Mouse (Mus musculus) midbrain, embryonic 15.5 days (tissue): ENCODE measurements around the gene Pafah2. TPM values are rescaled to one million over a fixed set of nuclear protein-coding genes. Genes with fewer than 3 reads are reported as not detected.
A peak's percentile ranks its signal among the peaks of the same experiment; 100 is the strongest.

ENCODE experiments used
- ATAC-seq: fragments of 200-750 bp; cut with Nextera tagmentation; replicated peaks from 2 replicates; pipeline ENCODE4 v1.8.0; 2017; ENCODE audit warnings: moderate TSS enrichment
- H3K27ac ChIP-seq: fragments of 300-500 bp; sonication (generic); 2 replicates; pipeline ENCODE4 v1.5.1; 2015; ENCODE audit warnings: mild to moderate bottlenecking, inconsistent platforms
- H3K27me3 ChIP-seq: fragments of 300-500 bp; sonication (generic); replicated peaks from 2 replicates; pipeline ENCODE4 v1.6.1; 2015; ENCODE audit warnings: inconsistent platforms
- H3K36me3 ChIP-seq: fragments of 300-500 bp; sonication (generic); replicated peaks from 2 replicates; pipeline ENCODE4 v1.6.1; 2015; ENCODE audit warnings: inconsistent platforms
- H3K4me1 ChIP-seq: fragments of 300-500 bp; sonication (generic); 2 replicates; pipeline ENCODE4 v1.6.1; 2015; ENCODE audit warnings: inconsistent platforms
- H3K4me2 ChIP-seq: fragments of 300-500 bp; sonication (generic); 2 replicates; pipeline ENCODE4 v1.6.1; 2015; ENCODE audit warnings: inconsistent platforms, mild to moderate bottlenecking, moderate library complexity
- H3K4me3 ChIP-seq: fragments of 300-500 bp; sonication (generic); 2 replicates; pipeline ENCODE4 v1.5.1; 2015; ENCODE audit warnings: mild to moderate bottlenecking, inconsistent platforms
- H3K9ac ChIP-seq: fragments of 300-500 bp; sonication (generic); 2 replicates; pipeline ENCODE4 v1.6.1; 2015; ENCODE audit warnings: mild to moderate bottlenecking, inconsistent platforms
- H3K9me3 ChIP-seq: fragments of 300-500 bp; sonication (generic); 2 replicates; pipeline ENCODE4 v1.6.1; 2016; ENCODE audit warnings: inconsistent platforms
- WGBS: fragments of 180-500 bp; shearing (Covaris S2); methylation state at CpG from one replicate; pipeline ENCODE4 v1.1.7; 2015; ENCODE audit warnings: mixed read lengths; 5-methylcytosine and 5-hydroxymethylcytosine counted together
- polyA plus RNA-seq: library from polyadenylated mRNA; unstranded; fragments of >200 nt; fragmentation: Nextera tagmentation; extraction: Ambion mirVana; gene quantifications from 2 replicates; pipeline ENCODE4 v1.2.1, GENCODE M21; 2015

The Pafah2 gene
- polyA plus RNA-seq, 1 experiment from 2014 or later: 8.0 TPM

GRCm38 (mm10) chr4:134401856-134402570 is 5.9 kb downstream of the Pafah2 start:
- H3K4me1 ChIP-seq: peaks cover 44% of the 10 kb centered on the region
- ATAC-seq: peak; percentile 38

GRCm38 (mm10) chr4:134402571-134403262 is 6.6 kb downstream of the Pafah2 start:
- 84% methylated on average over 16 of the region's 16 CpGs for WGBS
- H3K9me3 ChIP-seq: no peaks in the 10 kb centered on the region
- no peak overlapping the region for H3K4me2 ChIP-seq
- H3K9ac ChIP-seq: no peak overlapping the region
- no peak overlapping the region for H3K27ac ChIP-seq
- H3K4me1 ChIP-seq: peaks cover 39% of the 10 kb centered on the region
- no peaks in the 10 kb centered on the region for H3K36me3 ChIP-seq
- H3K4me3 ChIP-seq: no peak overlapping the region
- H3K27me3 ChIP-seq: no peaks in the 10 kb centered on the region
- no peak for ATAC-seq

More at GRCm38 (mm10) chr4:134401856-134402570, 5.9 kb downstream of the Pafah2 start:
- H3K9ac ChIP-seq: no peak overlapping the region; the same call in 1 of the 2 replicates
- H3K4me2 ChIP-seq: peak overlapping the region; percentile 78
- peak overlapping the region; percentile 88 for H3K27ac ChIP-seq
- H3K4me3 ChIP-seq: peak overlapping the region; percentile 41; the same call in 1 of the 2 replicates
- no peaks in the 10 kb centered on the region for H3K9me3 ChIP-seq
- H3K27me3 ChIP-seq: no peaks in the 10 kb centered on the region
- no peaks in the 10 kb centered on the region for H3K36me3 ChIP-seq
- 68% methylated on average over 16 of the region's 16 CpGs for WGBS

DNA sequence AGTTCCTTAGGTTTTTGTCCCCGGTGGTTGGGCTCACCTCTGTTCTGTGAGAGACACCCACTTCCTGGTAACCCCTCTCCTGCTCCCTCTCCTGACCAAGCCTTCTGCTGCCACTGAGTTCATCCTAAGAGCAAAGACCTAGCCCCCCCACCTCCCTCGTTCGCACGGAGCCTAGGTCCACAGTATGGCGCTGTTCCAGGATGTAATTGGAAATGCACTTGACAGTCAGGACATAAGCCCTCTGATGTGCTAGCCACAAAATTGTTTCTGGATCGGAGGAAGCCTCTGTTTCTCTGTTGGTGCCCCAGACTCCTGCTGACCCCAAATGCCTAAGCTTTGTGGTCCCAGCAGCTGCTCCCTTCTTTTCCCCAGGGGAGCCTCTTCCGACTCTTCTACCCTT is 7.6 kb downstream of the Pafah2 start:
- H3K9me3 ChIP-seq: no peaks in the 10 kb centered on the region
- 41% methylated on average over 7 of the region's 7 CpGs for WGBS
- peaks cover 39% of the 10 kb centered on the region for H3K4me1 ChIP-seq
- H3K4me3 ChIP-seq: no peak overlapping the region
- ATAC-seq: no peak
- no peaks in the 10 kb centered on the region for H3K36me3 ChIP-seq
- no peak overlapping the region for H3K4me2 ChIP-seq
- H3K27ac ChIP-seq: no peak overlapping the region
- H3K27me3 ChIP-seq: no peaks in the 10 kb centered on the region
- no peak overlapping the region for H3K9ac ChIP-seq

- Histone ChIP-seq H3K36me3 (no peaks in the 10 kb centered on the region), H3K4me2 (no peak overlapping the region), H3K9me3 (no peaks in the 10 kb centered on the region), H3K27ac (no peak overlapping the region), H3K9ac (no peak overlapping the region), H3K27me3 (no peaks in the 10 kb centered on the region), H3K4me1 (peaks cover 6% of the 10 kb centered on the region; the same call in 1 of the 2 replicates), H3K4me3 (no peak overlapping the region)
- 73% methylated on average over 5 of the region's 5 CpGs for WGBS
- no peak for ATAC-seq
These were observed 13.2 kb downstream of the Pafah2 start for GRCm38 (mm10) chr4:134409286-134409685.

- no peaks in the 10 kb centered on the region for H3K36me3 ChIP-seq
- H3K4me1 ChIP-seq: peaks cover 8% of the 10 kb centered on the region
- H3K9ac ChIP-seq: no peak overlapping the region
- peak overlapping the region; percentile 49 for H3K27ac ChIP-seq
- no peak for ATAC-seq
- WGBS: 76% methylated on average over 17 of the region's 17 CpGs
- no peaks in the 10 kb centered on the region for H3K9me3 ChIP-seq
- H3K4me3 ChIP-seq: no peak overlapping the region
- no peaks in the 10 kb centered on the region for H3K27me3 ChIP-seq
- no peak overlapping the region for H3K4me2 ChIP-seq
These were observed 20.1 kb downstream of the Pafah2 start for GRCm38 (mm10) chr4:134416177-134416576.

DNA sequence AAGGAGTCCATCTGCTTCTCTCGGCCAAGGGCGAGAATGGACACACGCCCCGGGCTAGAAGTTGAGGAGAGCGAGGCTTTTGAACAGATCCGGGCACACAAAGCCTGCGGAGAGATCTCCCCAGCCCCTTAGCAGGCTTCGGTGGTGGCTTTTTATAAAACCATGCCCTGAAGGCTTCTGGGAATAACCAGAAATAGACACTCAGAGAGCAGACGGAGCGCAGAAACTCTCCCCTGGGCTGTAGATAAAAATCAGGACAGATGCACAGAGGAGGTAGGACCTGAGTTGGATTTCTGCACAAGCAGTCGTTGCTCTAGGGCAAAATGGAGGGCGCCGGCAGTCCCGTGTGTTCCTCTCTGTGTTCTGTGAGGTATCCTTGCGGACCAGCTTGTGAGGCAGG is 20.5 kb downstream of the Pafah2 start:
- no peak overlapping the region for H3K4me3 ChIP-seq
- no peaks in the 10 kb centered on the region for H3K9me3 ChIP-seq
- no peaks in the 10 kb centered on the region for H3K27me3 ChIP-seq
- peaks cover 8% of the 10 kb centered on the region for H3K4me1 ChIP-seq
- H3K27ac ChIP-seq: peak overlapping the region; percentile 49
- whole genome bisulfite sequencing: 58% methylated on average over 15 of the region's 15 CpGs
- no peak for ATAC-seq
- no peak overlapping the region for H3K9ac ChIP-seq
- H3K36me3 ChIP-seq: no peaks in the 10 kb centered on the region
- no peak overlapping the region for H3K4me2 ChIP-seq

- 68% methylated on average over 7 of the region's 7 CpGs for WGBS
- Histone ChIP-seq H3K27ac (peak overlapping the region; percentile 49), H3K9ac (no peak overlapping the region), H3K36me3 (no peaks in the 10 kb centered on the region), H3K27me3 (no peaks in the 10 kb centered on the region), H3K9me3 (no peaks in the 10 kb centered on the region), H3K4me3 (no peak overlapping the region), H3K4me1 (peaks cover 8% of the 10 kb centered on the region), H3K4me2 (no peak overlapping the region)
- no peak for ATAC-seq
These were observed 21.0 kb downstream of the Pafah2 start for GRCm38 (mm10) chr4:134417111-134417510.

- Histone ChIP-seq H3K36me3 (no peaks in the 10 kb centered on the region), H3K27ac (no peak overlapping the region), H3K27me3 (no peaks in the 10 kb centered on the region), H3K9ac (no peak overlapping the region), H3K4me2 (no peak overlapping the region), H3K4me3 (no peak overlapping the region), H3K4me1 (no peaks in the 10 kb centered on the region), H3K9me3 (no peaks in the 10 kb centered on the region)
- WGBS: 65% methylated on average over 11 of the region's 11 CpGs
- ATAC-seq: no peak
These were observed 25.9 kb downstream of the Pafah2 start for GRCm38 (mm10) chr4:134421971-134422370.

- Histone ChIP-seq H3K27ac (no peak overlapping the region), H3K9me3 (no peaks in the 10 kb centered on the region), H3K4me2 (no peak overlapping the region), H3K4me1 (no peaks in the 10 kb centered on the region), H3K36me3 (no peaks in the 10 kb centered on the region), H3K4me3 (no peak overlapping the region), H3K27me3 (no peaks in the 10 kb centered on the region), H3K9ac (no peak overlapping the region)
- WGBS: 83% methylated on average over 7 of the region's 7 CpGs
- no peak for ATAC-seq
These were observed 27.8 kb downstream of the Pafah2 start for GRCm38 (mm10) chr4:134423949-134424348.

DNA sequence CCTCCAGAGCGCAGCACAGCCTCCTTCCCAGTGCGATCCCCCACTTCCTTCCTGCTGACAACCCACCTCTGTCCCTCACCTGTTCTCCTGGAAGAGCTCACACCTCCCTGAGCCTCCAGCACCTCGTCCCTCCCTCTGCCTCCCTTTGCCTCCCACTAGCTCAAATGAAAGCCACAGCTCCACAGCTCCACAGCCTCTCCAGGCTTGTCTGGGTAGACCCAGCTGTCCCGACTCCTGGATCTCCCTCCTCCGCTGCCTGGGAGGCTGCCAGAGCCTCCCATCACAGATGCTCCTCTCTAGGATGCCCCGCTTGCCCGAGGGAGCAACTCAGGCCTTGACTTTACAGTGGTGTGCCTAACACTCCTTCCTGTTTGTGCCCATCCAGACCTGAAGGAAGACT is 29.0 kb downstream of the Pafah2 start:
- H3K9ac ChIP-seq: no peak overlapping the region
- no peaks in the 10 kb centered on the region for H3K9me3 ChIP-seq
- H3K36me3 ChIP-seq: no peaks in the 10 kb centered on the region
- no peaks in the 10 kb centered on the region for H3K27me3 ChIP-seq
- H3K4me2 ChIP-seq: no peak overlapping the region
- no peak overlapping the region for H3K4me3 ChIP-seq
- ATAC-seq: no peak
- H3K27ac ChIP-seq: no peak overlapping the region
- peaks cover 6% of the 10 kb centered on the region for H3K4me1 ChIP-seq
- WGBS: 71% methylated on average over 7 of the region's 7 CpGs

- no peaks in the 10 kb centered on the region for H3K36me3 ChIP-seq
- peak overlapping the region; percentile 87 for H3K27ac ChIP-seq
- peaks cover 19% of the 10 kb centered on the region for H3K4me1 ChIP-seq
- no peaks in the 10 kb centered on the region for H3K27me3 ChIP-seq
- peak overlapping the region; percentile 38 for H3K4me2 ChIP-seq
- no peaks in the 10 kb centered on the region for H3K9me3 ChIP-seq
- peak overlapping the region; percentile 17; the same call in 1 of the 2 replicates for H3K9ac ChIP-seq
- 14% methylated on average over 23 of the region's 23 CpGs for WGBS
- no peak overlapping the region for H3K4me3 ChIP-seq
- peak; percentile 63 for ATAC-seq
These were observed 34.4 kb downstream of the Pafah2 start for GRCm38 (mm10) chr4:134430381-134431004.

DNA sequence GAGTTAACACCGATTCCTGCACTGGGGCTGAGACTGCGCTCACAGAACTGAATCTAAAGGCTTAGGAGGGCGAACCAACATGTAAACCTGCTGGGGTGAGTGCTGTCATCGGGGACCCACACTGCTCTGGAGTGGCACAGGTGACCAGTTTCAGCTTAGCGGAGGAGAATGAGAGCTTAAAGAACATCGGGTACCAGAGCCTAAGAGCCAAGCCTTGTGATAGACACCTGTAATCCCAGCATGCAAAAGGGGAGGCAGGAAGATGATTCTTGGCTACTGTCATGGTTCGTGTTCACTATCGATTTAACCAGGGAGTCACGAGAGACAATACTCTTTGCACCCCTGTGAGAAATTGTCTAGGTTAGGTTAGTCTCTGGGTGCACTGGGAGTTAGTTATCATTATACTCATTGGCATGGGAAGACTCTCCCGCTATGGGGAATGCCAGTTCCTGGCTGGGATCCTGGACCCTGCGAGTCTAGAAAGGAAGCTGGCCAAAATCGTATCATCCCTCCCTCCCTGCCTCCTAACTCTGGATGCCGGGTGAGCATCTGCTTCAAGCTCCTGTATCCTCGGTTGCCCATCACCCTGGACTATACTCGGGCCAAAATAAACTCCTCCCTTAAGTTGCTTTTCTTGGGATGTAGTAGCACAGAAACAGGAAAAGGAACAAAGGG is 36.7 kb downstream of the Pafah2 start:
- no peak for ATAC-seq
- 86% methylated on average over 15 of the region's 15 CpGs for WGBS

More for the DNA sequence above, 36.7 kb downstream of the Pafah2 start:
- H3K4me1 ChIP-seq: peaks cover 28% of the 10 kb centered on the region
- H3K4me3 ChIP-seq: no peak overlapping the region
- H3K27me3 ChIP-seq: no peaks in the 10 kb centered on the region
- H3K9me3 ChIP-seq: no peaks in the 10 kb centered on the region
- no peak overlapping the region for H3K27ac ChIP-seq
- H3K4me2 ChIP-seq: no peak overlapping the region
- H3K9ac ChIP-seq: no peak overlapping the region
- H3K36me3 ChIP-seq: no peaks in the 10 kb centered on the region
